Mouse (Mus musculus) liver, adult 2 months (tissue): ENCODE data around the gene Mpp1. TPM values are rescaled to one million over a fixed set of nuclear protein-coding genes. Genes with fewer than 3 reads are reported as not detected.

Source experiments
- DNase-seq: peaks from one replicate; pipeline ENCODE4 v3.0.0-alpha.2; 2011; ENCODE audit warnings: low read depth, low spot score; ENCODE audit errors: extremely low read depth
- H3K27ac ChIP-seq: fragments of 200-500 bp; replicated peaks from 2 replicates; pipeline ENCODE4 v1.5.1; 2012; ENCODE audit warnings: low read depth, mild to moderate bottlenecking, control low read depth, inconsistent platforms, low read length; ENCODE audit not compliant: insufficient read depth
- H3K27me3 ChIP-seq: fragments of 200-500 bp; 2 replicates; pipeline ENCODE4 v1.6.1; 2012; ENCODE audit warnings: mild to moderate bottlenecking, moderate library complexity, low read length, inconsistent platforms; ENCODE audit not compliant: control insufficient read depth, insufficient read depth
- H3K36me3 ChIP-seq: fragments of 200-500 bp; 2 replicates; pipeline ENCODE4 v1.6.1; 2012; ENCODE audit warnings: low read length, inconsistent platforms; ENCODE audit not compliant: control insufficient read depth, insufficient read depth
- H3K4me1 ChIP-seq: fragments of 200-500 bp; 2 replicates; pipeline ENCODE4 v1.6.1; 2011; ENCODE audit warnings: low read length; ENCODE audit not compliant: control insufficient read depth, insufficient read depth
- H3K4me3 ChIP-seq: fragments of 200-500 bp; 2 replicates; pipeline ENCODE4 v1.5.1; 2011; ENCODE audit warnings: low read depth, mild to moderate bottlenecking, control low read depth, low read length, moderate library complexity; ENCODE audit not compliant: insufficient read depth
- H3K79me2 ChIP-seq: fragments of 200-500 bp; 2 replicates; pipeline ENCODE4 v1.6.1; 2012; ENCODE audit warnings: inconsistent platforms, mild to moderate bottlenecking, low read length, moderate library complexity; ENCODE audit not compliant: control insufficient read depth, insufficient read depth
- H3K9ac ChIP-seq: fragments of 200-500 bp; 2 replicates; pipeline ENCODE4 v1.6.1; 2012; ENCODE audit warnings: low read depth, mild to moderate bottlenecking, control low read depth, inconsistent platforms, low read length
- CTCF ChIP-seq: fragments of 200-500 bp; IDR thresholded peaks from 2 replicates; pipeline ENCODE4 v1.5.1; 2011; ENCODE audit warnings: low read depth, low read length, control low read depth
- POLR2A ChIP-seq: fragments of 200-500 bp; IDR thresholded peaks from 2 replicates; pipeline ENCODE4 v1.6.1; 2011; ENCODE audit warnings: low read length, control low read depth; ENCODE audit not compliant: insufficient read depth; ENCODE audit errors: extremely low read depth
- WGBS: fragments of 180-500 bp; shearing (Covaris S2); methylation state at CpG from one replicate; pipeline ENCODE4 v1.1.7; 2018; 5-methylcytosine and 5-hydroxymethylcytosine counted together
- polyA plus RNA-seq: library from polyadenylated mRNA; depleted of rRNA; stranded (reverse); fragments of >200 nt; gene quantifications from 2 replicates; pipeline ENCODE4 v1.2.3, GENCODE M21; 2012
- total RNA-seq: library from RNA; depleted of rRNA; stranded (reverse); fragments of >200 nt; gene quantifications from 2 replicates; pipeline ENCODE4 v1.2.3, GENCODE M21; 2014

The Mpp1 gene
- total and polyA plus RNA-seq, 2 experiments, result 18.3 to 46.7 TPM

DNA sequence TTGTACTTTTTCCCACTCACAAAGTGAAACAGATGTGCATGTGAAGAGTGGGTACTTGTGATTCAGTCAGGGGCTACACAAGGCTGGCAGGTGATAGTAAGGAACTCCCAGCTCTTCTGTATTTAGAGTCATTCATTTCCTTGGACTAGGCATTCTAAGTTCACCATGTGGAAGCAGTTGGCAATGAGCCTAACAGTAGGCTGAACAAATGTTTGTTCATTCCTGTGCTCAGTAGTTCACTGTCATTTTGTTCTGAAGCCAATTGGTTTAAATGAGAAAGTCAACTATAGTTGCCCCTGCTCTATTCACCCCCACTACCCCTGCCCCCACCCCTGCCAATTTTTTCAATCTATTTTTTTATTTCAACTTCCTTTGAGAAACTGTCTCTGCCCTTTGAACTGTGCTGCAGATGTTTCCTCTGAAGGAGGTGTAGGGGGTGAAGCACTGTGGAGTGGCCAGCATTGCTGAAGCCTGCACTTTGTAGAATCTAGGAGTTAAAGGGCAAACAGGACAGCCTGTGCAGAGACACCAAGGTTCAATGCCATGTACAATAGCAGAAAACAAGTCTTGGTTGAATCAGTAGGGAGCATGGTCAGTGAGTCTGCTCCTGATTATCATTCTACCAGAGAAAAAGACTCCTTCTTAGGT is 2.4 kb downstream of the Mpp1 start:
- peaks cover 7% of the 10 kb centered on the region; the same call in 1 of the 2 replicates for H3K4me1 ChIP-seq
- DNase-seq, result peak; percentile 86
- no peaks in the 10 kb centered on the region for H3K79me2 ChIP-seq
- TF ChIP-seq POLR2A, result no peak
- TF ChIP-seq CTCF, result no peak
- no peaks in the 10 kb centered on the region for H3K27me3 ChIP-seq
- peaks cover 6% of the 10 kb centered on the region; the same call in 1 of the 2 replicates for H3K36me3 ChIP-seq
- no peak overlapping the region for H3K4me3 ChIP-seq
- H3K27ac ChIP-seq, result peak overlapping the region; percentile 78; the same call in 1 of the 2 replicates
- H3K9ac ChIP-seq, result no peak overlapping the region

DNA sequence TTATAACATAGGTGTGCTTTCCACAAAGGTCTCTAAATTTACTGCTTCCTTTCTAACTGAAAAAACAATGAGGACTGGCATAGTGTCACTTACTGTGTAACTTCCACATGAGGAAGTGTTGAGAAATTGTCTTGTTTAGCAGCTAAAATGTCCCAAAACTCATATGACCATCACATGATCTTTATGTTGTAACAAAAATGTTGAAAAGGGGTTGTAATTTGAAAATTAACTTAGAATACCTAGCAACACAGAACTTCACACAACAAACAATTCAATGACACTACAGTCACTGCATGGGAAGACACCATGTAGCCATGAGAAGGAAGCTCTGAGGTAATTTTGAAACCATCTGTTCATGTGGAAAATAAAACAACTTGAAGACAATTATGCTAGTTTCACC is 3.9 kb downstream of the Mpp1 start:
- H3K9ac ChIP-seq, result no peak overlapping the region
- no peak overlapping the region for H3K27ac ChIP-seq
- H3K4me1 ChIP-seq, result peaks cover 7% of the 10 kb centered on the region; the same call in 1 of the 2 replicates
- H3K27me3 ChIP-seq, result no peaks in the 10 kb centered on the region
- no peak for TF ChIP-seq CTCF
- no peak for TF ChIP-seq POLR2A
- DNase-seq, result no peak
- H3K36me3 ChIP-seq, result peaks cover 11% of the 10 kb centered on the region; the same call in 1 of the 2 replicates
- no peak overlapping the region for H3K4me3 ChIP-seq
- no peaks in the 10 kb centered on the region for H3K79me2 ChIP-seq

DNA sequence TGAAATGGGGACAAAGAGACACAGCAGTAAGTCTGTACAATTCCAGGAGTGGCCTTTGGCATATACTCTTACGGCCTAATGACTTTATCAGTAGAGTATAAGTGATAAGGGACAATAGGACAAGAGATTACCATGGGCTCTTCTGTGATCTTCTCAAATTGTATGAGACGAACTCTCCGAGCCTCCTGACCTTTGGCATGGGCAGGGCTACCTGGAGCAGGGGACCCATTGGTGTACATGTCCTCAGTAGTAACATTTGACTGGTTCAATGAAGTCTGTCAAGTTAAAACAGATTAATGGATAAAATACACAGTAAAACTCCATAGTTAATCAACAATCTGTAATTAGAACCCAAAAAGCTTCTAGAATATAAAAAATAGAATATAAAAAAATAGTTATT is 5.2 kb downstream of the Mpp1 start:
- DNase-seq, result no peak
- Histone ChIP-seq H3K9ac (no peak overlapping the region), H3K27ac (no peak overlapping the region), H3K4me3 (no peak overlapping the region), H3K4me1 (peaks cover 7% of the 10 kb centered on the region; the same call in 1 of the 2 replicates), H3K27me3 (no peaks in the 10 kb centered on the region), H3K36me3 (peaks cover 11% of the 10 kb centered on the region; the same call in 1 of the 2 replicates), H3K79me2 (no peaks in the 10 kb centered on the region)
- 38% methylated on average over 3 of the region's 3 CpGs for WGBS
- TF ChIP-seq POLR2A (no peak), CTCF (no peak)

DNA sequence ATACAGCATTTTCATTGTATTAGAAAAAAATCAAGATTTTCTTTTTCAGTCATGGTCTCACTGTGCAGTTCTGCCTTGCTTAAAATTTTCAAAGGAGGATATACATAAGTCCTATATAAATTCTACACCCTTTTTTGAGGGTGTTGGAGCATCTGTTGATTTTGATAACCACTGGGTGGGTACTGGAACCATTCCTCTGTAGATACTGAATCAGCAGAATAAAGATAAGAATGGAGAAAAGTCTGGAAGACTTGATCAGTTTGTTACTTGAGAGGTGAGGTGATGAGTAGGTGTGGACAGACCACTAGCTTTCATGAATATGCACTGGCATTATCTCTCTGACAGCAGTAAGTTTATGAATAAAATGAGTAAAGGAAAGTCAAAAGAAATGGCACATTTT is 15.3 kb downstream of the Mpp1 start:
- Histone ChIP-seq H3K4me3 (no peak overlapping the region), H3K4me1 (no peaks in the 10 kb centered on the region), H3K79me2 (no peaks in the 10 kb centered on the region), H3K27me3 (no peaks in the 10 kb centered on the region), H3K27ac (no peak overlapping the region), H3K9ac (no peak overlapping the region), H3K36me3 (peaks cover 18% of the 10 kb centered on the region; the same call in 1 of the 2 replicates)
- no peak for DNase-seq
- TF ChIP-seq POLR2A, result no peak
- TF ChIP-seq CTCF, result no peak

DNA sequence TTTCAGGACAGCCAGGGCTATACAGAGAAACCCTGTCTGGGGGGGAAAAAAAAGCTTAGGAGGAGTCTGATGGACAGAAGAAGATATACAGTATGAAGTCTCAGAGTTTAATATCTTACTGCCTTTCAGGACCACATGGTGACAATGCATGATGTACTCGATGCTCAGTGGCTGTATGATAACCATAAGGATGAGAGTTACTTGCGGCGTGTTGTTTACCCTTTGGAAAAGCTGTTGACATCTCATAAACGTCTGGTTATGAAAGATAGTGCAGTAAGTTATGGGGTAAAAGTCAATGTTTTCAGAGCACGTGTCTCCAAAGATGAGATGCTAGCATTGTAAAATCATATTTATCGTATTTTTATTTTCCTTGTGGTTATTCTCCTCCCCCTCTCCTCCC is 28.5 kb downstream of the Mpp1 start:
- WGBS, result 88% methylated on average over 6 of the region's 6 CpGs
- DNase-seq, result no peak
- H3K27ac ChIP-seq, result no peak overlapping the region
- no peak overlapping the region for H3K9ac ChIP-seq
- no peaks in the 10 kb centered on the region for H3K4me1 ChIP-seq
- H3K27me3 ChIP-seq, result no peaks in the 10 kb centered on the region
- peaks cover 29% of the 10 kb centered on the region for H3K36me3 ChIP-seq
- no peak for TF ChIP-seq CTCF
- TF ChIP-seq POLR2A, result no peak
- H3K79me2 ChIP-seq, result no peaks in the 10 kb centered on the region
- H3K4me3 ChIP-seq, result no peak overlapping the region

DNA sequence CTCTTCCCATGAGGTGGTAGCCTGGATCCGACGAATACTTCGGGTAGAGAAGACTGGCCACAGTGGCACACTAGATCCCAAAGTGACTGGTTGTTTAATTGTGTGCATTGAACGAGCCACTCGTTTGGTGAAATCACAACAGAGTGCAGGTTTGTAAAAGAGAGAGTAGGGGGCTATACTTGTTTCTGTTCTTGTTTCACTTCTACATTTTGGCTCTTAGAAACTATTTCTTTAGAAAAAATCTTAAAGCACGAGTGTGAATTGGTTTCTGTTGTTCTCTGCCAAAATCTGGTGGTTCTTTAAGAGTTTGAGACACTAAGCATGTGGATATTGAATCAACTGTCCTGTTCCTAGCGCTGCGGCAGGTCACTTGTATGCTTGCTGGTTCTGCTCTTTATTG is 32.0 kb downstream of the Mpp1 start:
- Histone ChIP-seq H3K4me1 (no peaks in the 10 kb centered on the region; the same call in 1 of the 2 replicates), H3K4me3 (no peak overlapping the region), H3K36me3 (peaks cover 15% of the 10 kb centered on the region), H3K79me2 (no peaks in the 10 kb centered on the region), H3K27ac (no peak overlapping the region), H3K27me3 (no peaks in the 10 kb centered on the region), H3K9ac (no peak overlapping the region)
- 91% methylated on average over 8 of the region's 8 CpGs for WGBS
- no peak for TF ChIP-seq POLR2A
- TF ChIP-seq CTCF, result no peak
- no peak for DNase-seq
